7 mouse cellular contexts compared by ENCODE assay signal in the genomic region with DNA sequence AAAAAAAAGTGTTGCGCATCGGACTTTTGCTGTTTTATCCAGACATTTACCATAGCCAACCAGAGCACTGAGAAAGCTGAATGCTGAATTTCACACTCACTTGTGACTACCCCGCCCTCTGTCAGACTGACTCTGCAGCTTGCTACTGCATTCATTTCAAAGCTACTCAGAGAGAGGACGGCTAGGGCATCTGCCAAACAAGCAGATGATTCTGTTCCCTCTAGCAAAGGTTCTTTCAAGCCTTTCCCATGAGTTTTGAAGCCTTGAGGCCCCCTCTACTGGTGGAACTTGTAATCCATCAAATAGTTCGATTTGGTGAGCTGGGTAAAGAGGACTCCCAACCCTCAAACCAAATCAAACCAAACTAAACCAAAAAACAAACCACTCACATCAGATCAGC. TPM values are rescaled to one million over a fixed set of nuclear protein-coding genes. Genes with fewer than 3 reads are reported as not detected.
DNase-seq lines count a peak whose midpoint lies in the region; ATAC-seq lines count a peak whose summit lies in the region.

No protein-coding gene starts in this region.

- H3K36me3 ChIP-seq in hindbrain, embryonic 16.5 days (ENCODE audit: control insufficient read depth, insufficient read depth, low read length): no peaks in the 10 kb centered on the region

- peak; percentile 84 for DNase-seq in ZHBTc4 (ENCODE audit: low read depth, low spot score)
- peak; percentile 88 to 89 for DNase-seq in cerebellum, postnatal 10 days
- peak; percentile 58 to 85 for DNase-seq in frontal cortex, postnatal 36 days (ENCODE audit: low spot score in 2 of 2)
- peak; percentile 72 for DNase-seq in left cerebral cortex, adult 11 months (ENCODE audit: low spot score)
- peak; percentile 72 for DNase-seq in lung, postnatal 25 days (ENCODE audit: low spot score)
- peak; percentile 78 for DNase-seq in retina, postnatal 1 day

- no peak overlapping the region for H3K9ac ChIP-seq in hindbrain, embryonic 16.5 days (ENCODE audit: low read depth, low read length)

- H3K4me2 ChIP-seq in hindbrain, embryonic 16.5 days (ENCODE audit: low read length): peak overlapping the region; percentile 53

- peak overlapping the region; percentile 19 for H3K4me3 ChIP-seq in hindbrain, embryonic 16.5 days (ENCODE audit: low read length)

- peak overlapping the region; percentile 36 for H3K27ac ChIP-seq in hindbrain, embryonic 16.5 days (ENCODE audit: low read depth, low read length)

- no peaks in the 10 kb centered on the region for H3K9me3 ChIP-seq in hindbrain, embryonic 16.5 days (ENCODE audit: control insufficient read depth, low read length)

- peak; percentile 71; the same call in 1 of the 2 replicates for ATAC-seq in hindbrain, embryonic 16.5 days

- H3K4me1 ChIP-seq in hindbrain, embryonic 16.5 days (ENCODE audit: control insufficient read depth, insufficient read depth, low read depth, low read length): peaks cover 13% of the 10 kb centered on the region

- H3K27me3 ChIP-seq in hindbrain, embryonic 16.5 days (replicated peaks; ENCODE audit: control insufficient read depth, insufficient read depth, low read length): no peaks in the 10 kb centered on the region

- 18% methylated on average over 5 of the region's 5 CpGs for WGBS in hindbrain, embryonic 16.5 days

RNA-seq across cellular contexts. Expression of a gene that starts 13.0 kb away (rescaled TPM):
- 0.77 and 1.1 TPM in 2 replicates for polyA plus RNA-seq in hindbrain, embryonic 16.5 days (2015; fragmentation: Nextera tagmentation; extraction: Ambion mirVana)

RNA-seq across cellular contexts. Expression of a gene that starts 16.8 kb away (rescaled TPM):
- 8.9 and 9.2 TPM in 2 replicates for polyA plus RNA-seq in hindbrain, embryonic 16.5 days (2015; fragmentation: Nextera tagmentation; extraction: Ambion mirVana)

RNA-seq across cellular contexts. Expression of a gene that starts 26.6 kb away (rescaled TPM):
- 23.0 and 23.3 TPM in 2 replicates for polyA plus RNA-seq in hindbrain, embryonic 16.5 days (2015; fragmentation: Nextera tagmentation; extraction: Ambion mirVana)

Comparison
In these comparisons a context has a peak if more than half of its experiments do, and no peak if none do; other contexts are left out.
1. Peak in every context shown above with its lines: DNase-seq, ATAC-seq, H3K4me3 ChIP-seq and H3K27ac ChIP-seq.